Mouse (Mus musculus) neural tube, embryonic 15.5 days (tissue): ENCODE results near the gene Gm42742. TPM values are rescaled to one million over a fixed set of nuclear protein-coding genes. Genes with fewer than 3 reads are reported as not detected.

Source experiments
- ATAC-seq: fragments of 200-750 bp; cut with Nextera tagmentation; 2 replicates; pipeline ENCODE4 v1.8.0; 2017; ENCODE audit warnings: mild to moderate bottlenecking, moderate TSS enrichment, moderate library complexity; ENCODE audit not compliant: low FRiP score
- H3K27ac ChIP-seq: fragments of 300-500 bp; sonication (generic); replicated peaks from 2 replicates; pipeline ENCODE4 v1.5.1; 2015; ENCODE audit warnings: mild to moderate bottlenecking, inconsistent platforms
- H3K27me3 ChIP-seq: fragments of 300-500 bp; sonication (generic); replicated peaks from 2 replicates; pipeline ENCODE4 v1.6.1; 2015; ENCODE audit warnings: inconsistent platforms
- H3K36me3 ChIP-seq: fragments of 300-500 bp; sonication (generic); 2 replicates; pipeline ENCODE4 v1.6.1; 2015; ENCODE audit warnings: inconsistent platforms
- H3K4me1 ChIP-seq: fragments of 300-500 bp; sonication (generic); 2 replicates; pipeline ENCODE4 v1.6.1; 2015; ENCODE audit warnings: inconsistent platforms
- H3K4me2 ChIP-seq: fragments of 300-500 bp; sonication (generic); 2 replicates; pipeline ENCODE4 v1.6.1; 2015; ENCODE audit warnings: inconsistent platforms, mild to moderate bottlenecking, moderate library complexity
- H3K4me3 ChIP-seq: fragments of 300-500 bp; sonication (generic); replicated peaks from 2 replicates; pipeline ENCODE4 v1.5.1; 2015; ENCODE audit warnings: mild to moderate bottlenecking, inconsistent platforms
- H3K9ac ChIP-seq: fragments of 300-500 bp; sonication (generic); replicated peaks from 2 replicates; pipeline ENCODE4 v1.6.1; 2015; ENCODE audit warnings: mild to moderate bottlenecking, inconsistent platforms
- H3K9me3 ChIP-seq: fragments of 300-500 bp; sonication (generic); replicated peaks from 2 replicates; pipeline ENCODE4 v1.6.1; 2016; ENCODE audit warnings: inconsistent platforms
- WGBS: fragments of 180-500 bp; shearing (Covaris S2); methylation state at CpG from one replicate; pipeline ENCODE4 v1.1.7; 2015; ENCODE audit warnings: mixed read lengths; 5-methylcytosine and 5-hydroxymethylcytosine counted together
- polyA plus RNA-seq: library from polyadenylated mRNA; unstranded; fragments of >200 nt; fragmentation: Nextera tagmentation; extraction: Ambion mirVana; gene quantifications from 2 replicates; pipeline ENCODE4 v1.2.1, GENCODE M21; 2015

Gene Gm42742
- polyA plus RNA-seq, 1 experiment from 2014 or later: 18.8 TPM

- 58% methylated on average over 10 of the region's 10 CpGs for WGBS
- Histone ChIP-seq H3K4me1 (no peaks in the 10 kb centered on the region), H3K4me3 (no peak overlapping the region), H3K4me2 (no peak overlapping the region), H3K27me3 (no peaks in the 10 kb centered on the region), H3K9ac (no peak overlapping the region), H3K9me3 (no peaks in the 10 kb centered on the region), H3K36me3 (peaks cover 14% of the 10 kb centered on the region), H3K27ac (no peak overlapping the region)
- no peak for ATAC-seq
These were observed 36.0 kb downstream of the Gm42742 start for GRCm38 (mm10) chr7:126984667-126985444.

GRCm38 (mm10) chr7:126983113-126983512 lies 37.8 kb downstream of the Gm42742 start:
- 88% methylated on average over 7 of the region's 7 CpGs for WGBS

DNA sequence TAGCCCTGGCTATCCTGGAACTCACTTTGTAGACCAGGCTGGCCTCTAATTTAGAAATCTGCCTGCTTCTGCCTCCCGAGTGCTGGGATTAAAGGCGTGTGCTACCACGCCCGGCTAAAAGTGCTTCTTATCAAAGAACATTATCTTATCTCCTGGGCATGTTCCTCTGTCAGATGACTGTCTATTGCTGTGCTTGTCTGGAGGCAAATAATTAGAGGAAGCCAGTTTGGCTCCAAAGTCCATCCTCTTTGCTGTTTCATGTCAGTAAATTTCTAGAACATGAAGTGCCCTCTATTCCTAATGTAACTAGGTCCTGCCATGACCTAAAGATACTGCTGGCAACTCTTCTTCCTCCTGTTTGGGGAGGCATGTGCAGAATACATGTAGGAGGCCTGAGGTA lies 38.8 kb downstream of the Gm42742 start:
- H3K9me3 ChIP-seq: no peaks in the 10 kb centered on the region
- ATAC-seq: no peak
- peaks cover 33% of the 10 kb centered on the region for H3K36me3 ChIP-seq
- WGBS: 92% methylated on average over 4 of the region's 4 CpGs
- no peak overlapping the region for H3K4me2 ChIP-seq
- peaks cover 20% of the 10 kb centered on the region for H3K4me1 ChIP-seq
- H3K9ac ChIP-seq: no peak overlapping the region
- no peaks in the 10 kb centered on the region for H3K27me3 ChIP-seq
- no peak overlapping the region for H3K4me3 ChIP-seq
- H3K27ac ChIP-seq: no peak overlapping the region

More at GRCm38 (mm10) chr7:126983113-126983512, 37.8 kb downstream of the Gm42742 start:
- Histone ChIP-seq H3K9ac (no peak overlapping the region), H3K4me3 (no peak overlapping the region), H3K4me2 (no peak overlapping the region), H3K36me3 (peaks cover 31% of the 10 kb centered on the region), H3K27ac (no peak overlapping the region), H3K27me3 (no peaks in the 10 kb centered on the region), H3K9me3 (no peaks in the 10 kb centered on the region), H3K4me1 (peaks cover 10% of the 10 kb centered on the region)
- ATAC-seq: no peak

- H3K27me3 ChIP-seq: no peaks in the 10 kb centered on the region
- H3K4me1 ChIP-seq: peaks cover 22% of the 10 kb centered on the region
- no peak overlapping the region for H3K9ac ChIP-seq
- 91% methylated on average over 2 of the region's 2 CpGs for WGBS
- H3K4me3 ChIP-seq: no peak overlapping the region
- no peak for ATAC-seq
- H3K27ac ChIP-seq: no peak overlapping the region
- H3K4me2 ChIP-seq: no peak overlapping the region
- H3K9me3 ChIP-seq: no peaks in the 10 kb centered on the region
- peaks cover 33% of the 10 kb centered on the region for H3K36me3 ChIP-seq
These were observed 39.3 kb downstream of the Gm42742 start for GRCm38 (mm10) chr7:126981601-126982000.

GRCm38 (mm10) chr7:126978841-126979240 lies 42.1 kb downstream of the Gm42742 start:
- Histone ChIP-seq H3K9me3 (no peaks in the 10 kb centered on the region), H3K4me3 (no peak overlapping the region), H3K4me1 (peaks cover 29% of the 10 kb centered on the region), H3K36me3 (peaks cover 33% of the 10 kb centered on the region), H3K9ac (no peak overlapping the region), H3K27ac (no peak overlapping the region), H3K27me3 (no peaks in the 10 kb centered on the region), H3K4me2 (no peak overlapping the region)
- WGBS: 95% methylated on average over 6 of the region's 6 CpGs
- no peak for ATAC-seq

DNA sequence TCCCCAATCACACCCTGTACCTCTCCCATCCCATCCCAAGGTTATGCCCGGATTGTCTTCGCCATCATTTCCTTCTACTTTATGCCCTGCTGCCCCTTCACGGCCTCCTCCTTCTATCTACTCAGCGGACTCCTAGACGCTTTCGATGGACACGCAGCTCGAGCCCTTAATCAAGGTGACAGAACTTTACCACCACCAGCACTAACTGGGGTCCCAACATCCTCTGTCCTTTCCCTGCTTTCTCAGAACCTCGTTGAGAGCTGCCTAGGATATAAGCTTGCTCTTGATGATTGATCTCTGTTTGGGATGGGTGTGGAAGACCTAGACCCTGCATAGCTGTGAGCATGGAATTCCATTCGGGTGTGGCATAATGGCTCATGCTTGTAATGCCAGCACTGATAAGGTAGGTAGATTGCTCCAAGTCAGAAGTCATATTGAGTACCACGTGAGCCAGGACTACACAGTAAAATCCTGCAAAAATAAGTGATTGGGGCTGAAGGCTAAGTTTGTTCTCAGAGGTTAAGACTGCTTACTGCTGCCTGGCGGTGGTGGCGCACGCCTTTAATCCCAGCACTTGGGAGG lies 43.9 kb downstream of the Gm42742 start:
- H3K9ac ChIP-seq: peak overlapping the region; percentile 99
- no peaks in the 10 kb centered on the region for H3K9me3 ChIP-seq
- H3K4me2 ChIP-seq: peak overlapping the region; percentile 71
- peaks cover 38% of the 10 kb centered on the region for H3K36me3 ChIP-seq
- WGBS: 29% methylated on average over 14 of the region's 14 CpGs
- peak overlapping the region; percentile 95 for H3K4me3 ChIP-seq
- peak; percentile 4 for ATAC-seq
- peak overlapping the region; percentile 99 for H3K27ac ChIP-seq
- no peaks in the 10 kb centered on the region for H3K27me3 ChIP-seq
- peaks cover 29% of the 10 kb centered on the region for H3K4me1 ChIP-seq

- H3K4me2 ChIP-seq: peak within 1 kb of the TSS; percentile 71
- peaks cover 29% of the 10 kb centered on the region for H3K4me1 ChIP-seq
- peaks cover 39% of the 10 kb centered on the region for H3K36me3 ChIP-seq
- WGBS: under 1% methylated on average over 55 of the region's 55 CpGs
- peak within 1 kb of the TSS; percentile 99 for H3K9ac ChIP-seq
- peak within 1 kb of the TSS; percentile 95 for H3K4me3 ChIP-seq
- no peaks in the 10 kb centered on the region for H3K9me3 ChIP-seq
- peak; percentile 96 for ATAC-seq
- no peaks in the 10 kb centered on the region for H3K27me3 ChIP-seq
- H3K27ac ChIP-seq: peak within 1 kb of the TSS; percentile 99
These were observed 44.7 kb downstream of the Gm42742 start, which contains the start of gene Cdiptos for GRCm38 (mm10) chr7:126975950-126976866. Gene Cdiptos, minus strand, starts transcription at chr7:126976098.

- ATAC-seq: no peak
- peaks cover 42% of the 10 kb centered on the region for H3K36me3 ChIP-seq
- H3K27me3 ChIP-seq: no peaks in the 10 kb centered on the region
- peak within 1 kb of the TSS; percentile 99 for H3K9ac ChIP-seq
- 8% methylated on average over 1 of the region's 1 CpGs for WGBS
- H3K4me2 ChIP-seq: peak within 1 kb of the TSS; percentile 71
- no peaks in the 10 kb centered on the region for H3K9me3 ChIP-seq
- H3K4me3 ChIP-seq: peak within 1 kb of the TSS; percentile 95
- H3K27ac ChIP-seq: peak within 1 kb of the TSS; percentile 99
- peaks cover 29% of the 10 kb centered on the region for H3K4me1 ChIP-seq
These were observed 45.2 kb downstream of the Gm42742 start, which contains the start of gene Cdipt for GRCm38 (mm10) chr7:126975893-126975949. Gene Cdipt, plus strand, starts transcription at chr7:126975914.

- Histone ChIP-seq H3K9ac (0 out of 2 replicates have a peak overlapping the region, but pooled peaks have one; percentile 99), H3K4me3 (peak overlapping the region; percentile 95), H3K9me3 (no peaks in the 10 kb centered on the region), H3K27me3 (no peaks in the 10 kb centered on the region), H3K4me1 (peaks cover 29% of the 10 kb centered on the region), H3K36me3 (peaks cover 43% of the 10 kb centered on the region), H3K4me2 (peak overlapping the region; percentile 71), H3K27ac (peak overlapping the region; percentile 99)
- no peak; the same call in 1 of the 2 replicates for ATAC-seq
- 16% methylated on average over 8 of the region's 8 CpGs for WGBS
These were observed 45.4 kb downstream of the Gm42742 start for GRCm38 (mm10) chr7:126975493-126975892.

DNA sequence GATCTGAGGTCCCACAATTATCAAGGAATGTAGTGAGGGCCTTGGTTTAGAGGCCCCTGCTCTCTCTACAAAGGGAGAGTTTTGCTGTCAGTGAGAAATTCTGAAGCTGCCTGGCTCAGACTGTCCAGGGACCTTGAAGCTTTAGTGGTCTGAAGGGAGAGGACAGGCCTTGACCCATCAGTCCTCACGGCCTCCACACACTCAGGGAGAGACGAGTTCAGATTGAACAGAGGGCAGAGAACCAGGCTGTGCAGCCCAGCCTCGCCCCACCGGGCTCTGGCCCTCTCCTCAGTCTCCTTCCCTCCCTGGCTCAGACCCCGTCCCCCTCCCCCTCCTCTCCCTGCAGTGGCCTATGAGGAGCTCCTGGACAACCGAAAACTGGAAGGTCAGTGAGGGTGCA lies 53.5 kb downstream of the Gm42742 start:
- no peak overlapping the region for H3K4me2 ChIP-seq
- no peaks in the 10 kb centered on the region for H3K9me3 ChIP-seq
- ATAC-seq: no peak
- WGBS: 67% methylated on average over 6 of the region's 6 CpGs
- peaks cover 79% of the 10 kb centered on the region for H3K36me3 ChIP-seq
- H3K9ac ChIP-seq: no peak overlapping the region
- no peak overlapping the region for H3K4me3 ChIP-seq
- no peak overlapping the region for H3K27ac ChIP-seq
- 0 out of 2 replicates have a peak, but pooled peaks cover 5% of the 10 kb centered on the region for H3K27me3 ChIP-seq
- H3K4me1 ChIP-seq: no peaks in the 10 kb centered on the region

GRCm38 (mm10) chr7:126965568-126965967 lies 55.3 kb downstream of the Gm42742 start:
- Histone ChIP-seq H3K4me1 (no peaks in the 10 kb centered on the region), H3K9ac (no peak overlapping the region), H3K4me3 (no peak overlapping the region), H3K27me3 (peaks cover 15% of the 10 kb centered on the region; the same call in 1 of the 2 replicates), H3K36me3 (peaks cover 83% of the 10 kb centered on the region), H3K9me3 (no peaks in the 10 kb centered on the region), H3K27ac (no peak overlapping the region), H3K4me2 (no peak overlapping the region)
- no peak for ATAC-seq
- WGBS: 57% methylated on average over 3 of the region's 3 CpGs
